Mouse (Mus musculus) forebrain, embryonic 10.5 days (tissue): Measurements from ENCODE around the gene Cyb561. TPM values are rescaled to one million over a fixed set of nuclear protein-coding genes. Genes with fewer than 3 reads are reported as not detected.

Source experiments
- DNase-seq: peaks from one replicate; pipeline ENCODE4 v3.0.0-alpha.2; 2017; ENCODE audit warnings: low spot score; ENCODE audit errors: extremely low spot score
- H3K27ac ChIP-seq: fragments of 300-500 bp; sonication (generic); 2 replicates; pipeline ENCODE4 v1.5.1; 2016; ENCODE audit warnings: mild to moderate bottlenecking
- H3K27me3 ChIP-seq: fragments of 300-500 bp; sonication (generic); 2 replicates; pipeline ENCODE4 v1.6.1; 2016; ENCODE audit warnings: mild to moderate bottlenecking; ENCODE audit not compliant: poor library complexity, severe bottlenecking
- H3K36me3 ChIP-seq: fragments of 300-500 bp; sonication (generic); replicated peaks from 2 replicates; pipeline ENCODE4 v1.6.1; 2016; ENCODE audit warnings: mild to moderate bottlenecking, moderate library complexity
- H3K4me1 ChIP-seq: fragments of 300-500 bp; sonication (generic); 2 replicates; pipeline ENCODE4 v1.6.1; 2016
- H3K4me3 ChIP-seq: fragments of 300-500 bp; sonication (generic); 2 replicates; pipeline ENCODE4 v1.5.1; 2016; ENCODE audit warnings: mild to moderate bottlenecking, moderate library complexity
- H3K9me3 ChIP-seq: fragments of 300-500 bp; sonication (generic); 2 replicates; pipeline ENCODE4 v1.6.1; 2016; ENCODE audit warnings: mild to moderate bottlenecking, moderate library complexity
- WGBS: fragments of 180-500 bp; shearing (Covaris S2); methylation state at CpG from one replicate; pipeline ENCODE4 v1.1.7; 2016; 5-methylcytosine and 5-hydroxymethylcytosine counted together
- polyA plus RNA-seq: library from polyadenylated mRNA; unstranded; fragments of >200 nt; fragmentation: Nextera tagmentation; extraction: Ambion mirVana; gene quantifications from 2 replicates; pipeline ENCODE4 v1.2.1, GENCODE M21; 2016

Cyb561 gene
- polyA plus RNA-seq, 1 experiment from 2014 or later: 15.4 TPM

DNA sequence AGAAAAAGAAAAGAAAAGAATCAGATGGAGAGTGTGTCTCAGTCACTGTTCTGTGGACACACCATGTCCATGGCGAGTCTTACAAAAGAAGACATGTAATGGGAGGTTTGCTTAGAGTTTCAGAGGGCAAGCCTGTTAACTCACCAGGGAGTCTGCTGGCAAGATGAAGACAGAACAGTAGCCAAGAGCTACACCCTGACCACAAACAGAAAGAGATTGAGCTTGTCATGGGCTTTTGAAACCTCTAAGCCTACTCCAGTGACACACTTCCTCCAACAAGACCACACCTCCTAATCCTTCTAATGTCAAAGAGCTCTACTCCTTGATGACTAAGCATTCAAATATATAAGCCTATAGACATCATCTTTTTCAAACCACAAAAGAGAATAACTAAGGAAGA, 45.8 kb downstream of the Cyb561 start:
- Histone ChIP-seq H3K4me1 (no peaks in the 10 kb centered on the region), H3K27ac (no peak overlapping the region), H3K9me3 (no peaks in the 10 kb centered on the region), H3K27me3 (no peaks in the 10 kb centered on the region), H3K36me3 (no peaks in the 10 kb centered on the region; the same call in 1 of the 2 replicates), H3K4me3 (no peak overlapping the region)
- 92% methylated on average over 1 of the region's 1 CpGs for WGBS
- DNase-seq: no peak

DNA sequence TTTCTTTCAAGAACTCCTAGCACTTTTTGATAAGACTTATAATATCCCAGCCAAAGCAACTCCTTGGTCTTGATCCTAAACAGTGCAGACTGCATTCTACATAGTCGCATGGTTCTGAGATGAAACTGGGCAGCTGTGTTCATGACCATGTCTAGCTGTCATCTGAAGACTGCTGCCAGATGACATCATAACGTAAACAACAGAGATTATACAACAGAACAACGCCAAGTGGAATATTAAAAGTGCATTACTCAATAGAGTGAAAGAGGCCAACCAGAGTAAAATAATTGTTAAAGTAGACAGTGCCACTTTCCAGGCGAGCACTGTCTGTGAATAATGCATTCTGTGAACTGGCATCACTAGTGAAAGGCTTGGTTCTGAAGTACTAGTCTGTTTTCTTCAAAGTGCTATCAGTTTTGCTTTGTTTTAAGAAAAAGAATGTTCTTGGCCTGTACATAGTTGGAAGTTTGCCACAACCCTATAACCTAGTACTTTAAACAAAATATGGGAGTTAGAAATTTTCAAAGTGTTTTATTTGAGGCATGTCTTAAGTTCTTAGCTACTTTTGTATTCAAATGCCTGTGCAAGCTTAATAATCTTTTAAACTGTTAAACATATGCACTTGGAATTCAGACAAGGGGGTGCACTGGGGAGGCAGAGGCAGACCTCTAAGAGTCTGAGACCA, 47.5 kb downstream of the Cyb561 start:
- Histone ChIP-seq H3K36me3 (no peaks in the 10 kb centered on the region; the same call in 1 of the 2 replicates), H3K4me1 (no peaks in the 10 kb centered on the region), H3K27ac (no peak overlapping the region), H3K27me3 (no peaks in the 10 kb centered on the region), H3K4me3 (no peak overlapping the region), H3K9me3 (no peaks in the 10 kb centered on the region)
- WGBS: 90% methylated on average over 4 of the region's 4 CpGs
- no peak for DNase-seq

DNA sequence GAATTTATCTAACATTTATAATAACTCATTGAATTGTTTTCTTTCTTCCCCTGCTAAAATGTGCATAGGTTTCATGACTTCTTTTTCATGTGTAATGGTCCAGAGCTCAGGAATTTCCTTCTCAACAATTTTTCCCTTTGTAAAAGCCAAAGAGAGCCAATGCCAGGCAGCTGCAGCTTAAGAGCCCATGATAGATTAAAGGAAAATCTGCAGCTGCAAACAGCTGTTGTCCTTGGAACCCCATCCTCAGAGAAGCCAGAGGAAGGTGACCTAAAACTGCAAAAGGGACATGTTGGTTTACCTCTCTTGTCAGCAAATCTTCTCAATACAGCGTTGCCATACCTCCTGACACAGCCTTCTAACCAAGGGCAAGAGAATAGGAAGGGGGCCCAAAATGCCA, 50.2 kb downstream of the Cyb561 start:
- no peak for DNase-seq
- Histone ChIP-seq H3K36me3 (no peaks in the 10 kb centered on the region; the same call in 1 of the 2 replicates), H3K9me3 (no peaks in the 10 kb centered on the region), H3K27me3 (no peaks in the 10 kb centered on the region), H3K4me3 (no peak overlapping the region), H3K4me1 (no peaks in the 10 kb centered on the region), H3K27ac (no peak overlapping the region)
- 86% methylated on average over 1 of the region's 1 CpGs for WGBS

DNA sequence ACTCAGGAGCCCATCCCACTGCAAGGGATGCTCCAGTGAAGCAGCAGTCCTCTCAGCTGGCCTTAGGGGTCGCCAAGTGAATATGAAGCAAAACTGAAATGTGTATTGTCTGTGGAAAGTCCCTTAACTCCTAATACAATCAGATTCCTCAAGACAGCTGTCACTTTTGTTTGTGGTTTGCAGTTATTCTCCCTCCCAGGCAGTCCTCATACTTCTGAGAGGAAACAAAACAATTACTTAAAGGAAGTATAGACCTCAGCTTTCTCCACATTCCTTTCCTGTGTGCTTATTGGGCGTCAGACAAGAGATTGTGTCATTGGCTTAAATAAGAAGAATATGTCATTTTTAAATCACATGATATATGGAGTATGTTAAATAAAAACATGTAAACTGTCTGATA, 51.6 kb downstream of the Cyb561 start:
- no peaks in the 10 kb centered on the region for H3K27me3 ChIP-seq
- H3K36me3 ChIP-seq: peaks cover 1% of the 10 kb centered on the region; the same call in 1 of the 2 replicates
- no peak overlapping the region for H3K27ac ChIP-seq
- H3K4me1 ChIP-seq: no peaks in the 10 kb centered on the region
- H3K4me3 ChIP-seq: no peak overlapping the region
- WGBS: 80% methylated on average over 2 of the region's 2 CpGs
- H3K9me3 ChIP-seq: no peaks in the 10 kb centered on the region
- no peak for DNase-seq

DNA sequence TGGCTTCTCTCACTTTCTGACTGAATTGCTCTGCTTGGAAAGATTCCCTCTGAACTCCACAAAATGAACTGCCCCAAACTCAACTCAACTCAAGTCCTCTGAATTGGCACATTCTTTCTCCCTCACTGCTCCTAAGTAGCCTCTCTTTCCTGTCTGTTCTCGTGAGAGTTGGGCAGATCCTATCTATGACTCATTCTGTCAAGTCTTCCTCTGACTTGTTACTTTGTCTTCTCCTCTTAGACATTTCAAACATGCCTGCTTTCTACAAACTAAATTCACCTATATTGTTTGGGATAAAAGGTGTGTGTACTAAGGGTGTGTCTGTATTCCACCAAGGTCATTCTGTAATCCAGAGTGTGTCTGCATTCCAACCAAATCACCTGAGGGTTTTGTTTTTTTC, 54.0 kb downstream of the Cyb561 start:
- Histone ChIP-seq H3K9me3 (no peaks in the 10 kb centered on the region), H3K27me3 (no peaks in the 10 kb centered on the region)
- 66% methylated on average over 1 of the region's 1 CpGs for WGBS

DNA sequence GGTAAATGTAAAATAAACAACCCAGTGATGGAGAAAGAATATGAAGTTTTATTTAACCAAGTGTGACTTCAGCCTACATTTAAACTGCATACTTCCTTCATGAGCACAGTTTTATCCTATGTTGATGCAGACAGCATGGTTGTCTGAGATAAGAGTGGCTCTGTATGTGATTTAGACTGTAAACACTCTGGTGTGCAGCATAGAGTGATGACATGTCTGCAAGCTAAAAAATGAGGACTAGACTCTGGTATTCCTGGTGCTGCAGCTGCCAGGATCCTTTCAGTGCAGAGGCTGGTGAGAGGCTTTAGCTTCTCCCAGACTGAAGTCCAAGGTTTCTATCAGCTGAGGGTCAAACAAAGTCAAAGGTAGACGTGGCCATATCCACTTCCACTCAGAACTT, 65.9 kb downstream of the Cyb561 start:
- Histone ChIP-seq H3K9me3 (no peaks in the 10 kb centered on the region), H3K36me3 (no peaks in the 10 kb centered on the region; the same call in 1 of the 2 replicates), H3K4me3 (no peak overlapping the region), H3K4me1 (no peaks in the 10 kb centered on the region), H3K27ac (no peak overlapping the region), H3K27me3 (no peaks in the 10 kb centered on the region)
- 87% methylated on average over 1 of the region's 1 CpGs for WGBS
- DNase-seq: no peak

More for the DNA sequence above, 54.0 kb downstream of the Cyb561 start:
- no peaks in the 10 kb centered on the region for H3K4me1 ChIP-seq
- H3K4me3 ChIP-seq: no peak overlapping the region
- no peak overlapping the region for H3K27ac ChIP-seq
- peaks cover 3% of the 10 kb centered on the region; the same call in 1 of the 2 replicates for H3K36me3 ChIP-seq
- DNase-seq: no peak

DNA sequence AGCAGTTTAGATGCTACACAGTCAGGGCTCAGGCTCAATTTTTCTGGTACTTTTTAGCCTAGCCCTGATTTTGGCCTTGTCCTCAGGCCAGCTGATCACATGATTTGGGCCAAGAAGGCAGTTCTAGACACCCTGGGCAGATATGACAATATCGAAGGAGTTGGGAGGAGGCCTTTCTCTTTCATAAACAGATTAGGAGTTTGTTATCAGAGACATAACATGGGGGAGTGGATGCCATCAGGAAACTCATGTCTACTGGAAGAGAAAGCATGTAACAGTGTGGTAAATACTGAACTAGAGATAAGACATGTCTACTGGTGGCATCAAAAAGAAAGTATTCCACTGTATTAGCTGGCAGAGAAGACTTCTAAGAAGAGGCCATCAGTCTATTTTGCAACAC, 67.6 kb downstream of the Cyb561 start:
- Histone ChIP-seq H3K4me3 (no peak overlapping the region), H3K4me1 (no peaks in the 10 kb centered on the region), H3K9me3 (no peaks in the 10 kb centered on the region), H3K36me3 (no peaks in the 10 kb centered on the region; the same call in 1 of the 2 replicates), H3K27me3 (no peaks in the 10 kb centered on the region), H3K27ac (no peak overlapping the region)
- WGBS: 83% methylated on average over 1 of the region's 1 CpGs
- no peak for DNase-seq

Other genes with a start within 250 kb of the Cyb561 start
- 0.28 and 0.74 TPM in 2 replicates for gene Ace, start 14.6 kb upstream of the Cyb561 start, polyA plus RNA-seq
- not detected in 2 replicates for gene Ace3, start 41.3 kb upstream of the Cyb561 start, polyA plus RNA-seq
- gene Kcnh6, start 54.8 kb upstream of the Cyb561 start, polyA plus RNA-seq: 0.39 and 0.58 TPM in 2 replicates
- gene Dcaf7, start 83.5 kb upstream of the Cyb561 start, polyA plus RNA-seq: 84.0 and 87.1 TPM in 2 replicates
- 15.1 and 15.4 TPM in 2 replicates for gene Taco1, start 112.7 kb upstream of the Cyb561 start, polyA plus RNA-seq
- gene Map3k3, start 131.3 kb upstream of the Cyb561 start, polyA plus RNA-seq: 16.1 and 18.2 TPM in 2 replicates
- gene Gm10840, start 207.5 kb upstream of the Cyb561 start, polyA plus RNA-seq: 0.82 TPM in 1 of 2 replicates, not detected in the other
- 364 and 375 TPM in 2 replicates for gene Limd2, start 207.5 kb upstream of the Cyb561 start, polyA plus RNA-seq
- 41.4 and 41.9 TPM in 2 replicates for gene Strada, start 248.8 kb upstream of the Cyb561 start, polyA plus RNA-seq